Mouse (Mus musculus): ENCODE results near the gene Zfp462. TPM values are rescaled to one million over a fixed set of nuclear protein-coding genes. Genes with fewer than 3 reads are reported as not detected.

The Zfp462 gene
- total RNA-seq, 1 experiment = 63.7 TPM

- TF ChIP-seq HCFC1 (IDR thresholded peaks at IDR 0.05; ENCODE audit: borderline replicate concordance, insufficient read depth, low read length) (no peak), MAFK (IDR thresholded peaks at IDR 0.05; ENCODE audit: insufficient read depth, low read depth, low read length) (no peak), ZNF384 (IDR thresholded peaks at IDR 0.05; ENCODE audit: low read depth, low read length) (no peak), CHD2 (IDR thresholded peaks at IDR 0.05; ENCODE audit: low read depth, low read length) (no peak), ZC3H11A (IDR thresholded peaks at IDR 0.05; ENCODE audit: borderline replicate concordance, low read depth, low read length) (no peak)
- peaks cover 0 to under 1% of the 10 kb centered on the region in 2 experiments; a peak in 1 of 4 replicates for H3K4me1 ChIP-seq (ENCODE audit: control insufficient read depth in 2 of 2, insufficient read depth in 2 of 2, low read length in 2 of 2, poor library complexity in 1 of 2)
- no peak overlapping the region for H3K4me3 ChIP-seq (ENCODE audit: insufficient read depth in 1 of 2, low read depth in 1 of 2, low read length in 2 of 2, poor library complexity in 1 of 2, severe bottlenecking in 1 of 2)
- in situ Hi-C loops (cut with MboI; ENCODE audit: low sequenced_read_pairs in 2 of 2, unreplicated experiment in 2 of 2) = no loop called here
- H3K36me3 ChIP-seq (ENCODE audit: control insufficient read depth, insufficient read depth, low read length, poor library complexity, severe bottlenecking) = peaks cover 30% of the 10 kb centered on the region
- no peak for DNase-seq (ENCODE audit: low read depth, low spot score)
- H3K27ac ChIP-seq (ENCODE audit: insufficient read depth, low read depth, low read length, poor library complexity, severe bottlenecking) = no peak overlapping the region
- no peak overlapping the region for H3K9ac ChIP-seq (ENCODE audit: insufficient read depth, low read depth, low read length, poor library complexity, severe bottlenecking)
- no peaks in the 10 kb centered on the region for H3K9me3 ChIP-seq (ENCODE audit: control insufficient read depth, insufficient read depth, low read depth, low read length)
Measured at GRCm38 (mm10) chr4:55057666-55058455, 113.0 kb downstream of the Zfp462 start.

GRCm38 (mm10) chr4:55058901-55059300 is 114.1 kb downstream of the Zfp462 start:
- TF ChIP-seq HCFC1 (IDR thresholded peaks at IDR 0.05; ENCODE audit: borderline replicate concordance, insufficient read depth, low read length) (no peak), MAFK (IDR thresholded peaks at IDR 0.05; ENCODE audit: insufficient read depth, low read depth, low read length) (no peak), ZNF384 (IDR thresholded peaks at IDR 0.05; ENCODE audit: low read depth, low read length) (no peak), CHD2 (IDR thresholded peaks at IDR 0.05; ENCODE audit: low read depth, low read length) (no peak), ZC3H11A (IDR thresholded peaks at IDR 0.05; ENCODE audit: borderline replicate concordance, low read depth, low read length) (no peak)
- in situ Hi-C loops (cut with MboI; ENCODE audit: low sequenced_read_pairs in 2 of 2, unreplicated experiment in 2 of 2) = no loop called here

GRCm38 (mm10) chr4:55066341-55067170 is 121.7 kb downstream of the Zfp462 start:
- in situ Hi-C loops (cut with MboI; ENCODE audit: low sequenced_read_pairs in 2 of 2, unreplicated experiment in 2 of 2) = no loop called here
- H3K9ac ChIP-seq (ENCODE audit: insufficient read depth, low read depth, low read length, poor library complexity, severe bottlenecking) = no peak overlapping the region
- no peak for DNase-seq (ENCODE audit: low read depth, low spot score)
- no peaks in the 10 kb centered on the region for H3K9me3 ChIP-seq (ENCODE audit: control insufficient read depth, insufficient read depth, low read depth, low read length)
- TF ChIP-seq MAFK (IDR thresholded peaks at IDR 0.05; ENCODE audit: insufficient read depth, low read depth, low read length) (no peak), HCFC1 (IDR thresholded peaks at IDR 0.05; ENCODE audit: borderline replicate concordance, insufficient read depth, low read length) (no peak), CHD2 (IDR thresholded peaks at IDR 0.05; ENCODE audit: low read depth, low read length) (no peak), ZNF384 (IDR thresholded peaks at IDR 0.05; ENCODE audit: low read depth, low read length) (no peak), ZC3H11A (IDR thresholded peaks at IDR 0.05; ENCODE audit: borderline replicate concordance, low read depth, low read length) (no peak)
- H3K4me1 ChIP-seq (ENCODE audit: control insufficient read depth in 2 of 2, insufficient read depth in 2 of 2, low read length in 2 of 2, poor library complexity in 1 of 2) = peaks cover 0 to 3% of the 10 kb centered on the region in 2 experiments; a peak in 2 of 4 replicates
- H3K4me3 ChIP-seq (ENCODE audit: insufficient read depth in 1 of 2, low read depth in 1 of 2, low read length in 2 of 2, poor library complexity in 1 of 2, severe bottlenecking in 1 of 2) = no peak overlapping the region
- peaks cover 18% of the 10 kb centered on the region for H3K36me3 ChIP-seq (ENCODE audit: control insufficient read depth, insufficient read depth, low read length, poor library complexity, severe bottlenecking)
- no peak overlapping the region for H3K27ac ChIP-seq (ENCODE audit: insufficient read depth, low read depth, low read length, poor library complexity, severe bottlenecking)

More at GRCm38 (mm10) chr4:55058901-55059300, 114.1 kb downstream of the Zfp462 start:
- Histone ChIP-seq H3K27ac (ENCODE audit: insufficient read depth, low read depth, low read length, poor library complexity, severe bottlenecking) (no peak overlapping the region), H3K4me1 (ENCODE audit: control insufficient read depth in 2 of 2, insufficient read depth in 2 of 2, low read length in 2 of 2, poor library complexity in 1 of 2) (peaks cover 0 to 3% of the 10 kb centered on the region in 2 experiments; a peak in 2 of 4 replicates), H3K4me3 (ENCODE audit: insufficient read depth in 1 of 2, low read depth in 1 of 2, low read length in 2 of 2, poor library complexity in 1 of 2, severe bottlenecking in 1 of 2) (no peak overlapping the region), H3K36me3 (ENCODE audit: control insufficient read depth, insufficient read depth, low read length, poor library complexity, severe bottlenecking) (peaks cover 24% of the 10 kb centered on the region), H3K9me3 (ENCODE audit: control insufficient read depth, insufficient read depth, low read depth, low read length) (no peaks in the 10 kb centered on the region), H3K9ac (ENCODE audit: insufficient read depth, low read depth, low read length, poor library complexity, severe bottlenecking) (no peak overlapping the region)
- no peak for DNase-seq (ENCODE audit: low read depth, low spot score)

GRCm38 (mm10) chr4:55071535-55071934 is 126.7 kb downstream of the Zfp462 start:
- Histone ChIP-seq H3K27ac (ENCODE audit: insufficient read depth, low read depth, low read length, poor library complexity, severe bottlenecking) (no peak overlapping the region), H3K4me1 (ENCODE audit: control insufficient read depth in 2 of 2, insufficient read depth in 2 of 2, low read length in 2 of 2, poor library complexity in 1 of 2) (no peaks in the 10 kb centered on the region; a peak in 1 of 4 replicates), H3K9me3 (ENCODE audit: control insufficient read depth, insufficient read depth, low read depth, low read length) (no peaks in the 10 kb centered on the region), H3K4me3 (ENCODE audit: insufficient read depth in 1 of 2, low read depth in 1 of 2, low read length in 2 of 2, poor library complexity in 1 of 2, severe bottlenecking in 1 of 2) (no peak overlapping the region), H3K36me3 (ENCODE audit: control insufficient read depth, insufficient read depth, low read length, poor library complexity, severe bottlenecking) (peaks cover 25% of the 10 kb centered on the region), H3K9ac (ENCODE audit: insufficient read depth, low read depth, low read length, poor library complexity, severe bottlenecking) (no peak overlapping the region)
- TF ChIP-seq ZNF384 (IDR thresholded peaks at IDR 0.05; ENCODE audit: low read depth, low read length) (no peak), CHD2 (IDR thresholded peaks at IDR 0.05; ENCODE audit: low read depth, low read length) (no peak), ZC3H11A (IDR thresholded peaks at IDR 0.05; ENCODE audit: borderline replicate concordance, low read depth, low read length) (no peak), HCFC1 (IDR thresholded peaks at IDR 0.05; ENCODE audit: borderline replicate concordance, insufficient read depth, low read length) (no peak), MAFK (IDR thresholded peaks at IDR 0.05; ENCODE audit: insufficient read depth, low read depth, low read length) (no peak)
- DNase-seq (ENCODE audit: low read depth, low spot score) = no peak
- in situ Hi-C loops (cut with MboI; ENCODE audit: low sequenced_read_pairs in 2 of 2, unreplicated experiment in 2 of 2) = no loop called here

All from ES-E14 (cell line).